Mouse (Mus musculus): ENCODE results near the gene Armc6. TPM values are rescaled to one million over a fixed set of nuclear protein-coding genes. Genes with fewer than 3 reads are reported as not detected.
A peak's percentile ranks its signal among the peaks of the same experiment; 100 is the strongest.

Armc6 gene
- polyA plus RNA-seq, 1 experiment from 2014 or later: 14.1 TPM

GRCm38 (mm10) chr8:70208130-70208529, 26.1 kb downstream of the Armc6 start:
- Histone ChIP-seq H3K4me1 (replicated peaks; ENCODE audit: insufficient read depth, low read length) (peaks cover 5% of the 10 kb centered on the region), H3K27me3 (ENCODE audit: insufficient read depth, low read length) (no peaks in the 10 kb centered on the region), H3K36me3 (ENCODE audit: insufficient read depth, low read length) (no peaks in the 10 kb centered on the region), H3K9me3 (replicated peaks; ENCODE audit: low read length) (no peaks in the 10 kb centered on the region), H3K27ac (peak overlapping the region; percentile 25; the same call in 1 of the 2 replicates), H3K4me3 (replicated peaks; ENCODE audit: low read depth, low read length) (no peak overlapping the region), H3K9ac (ENCODE audit: low read depth, low read length) (no peak overlapping the region), H3K4me2 (ENCODE audit: low read length) (no peak overlapping the region)
- TF ChIP-seq CTCF (IDR thresholded peaks at IDR 0.05; ENCODE audit: low read depth): no peak
- no peak for ATAC-seq (replicated peaks; ENCODE audit: low FRiP score, low read depth)
- WGBS: 34% methylated on average over 1 of the region's 1 CpGs
- peak; percentile 33 for DNase-seq (ENCODE audit: low spot score)

DNA sequence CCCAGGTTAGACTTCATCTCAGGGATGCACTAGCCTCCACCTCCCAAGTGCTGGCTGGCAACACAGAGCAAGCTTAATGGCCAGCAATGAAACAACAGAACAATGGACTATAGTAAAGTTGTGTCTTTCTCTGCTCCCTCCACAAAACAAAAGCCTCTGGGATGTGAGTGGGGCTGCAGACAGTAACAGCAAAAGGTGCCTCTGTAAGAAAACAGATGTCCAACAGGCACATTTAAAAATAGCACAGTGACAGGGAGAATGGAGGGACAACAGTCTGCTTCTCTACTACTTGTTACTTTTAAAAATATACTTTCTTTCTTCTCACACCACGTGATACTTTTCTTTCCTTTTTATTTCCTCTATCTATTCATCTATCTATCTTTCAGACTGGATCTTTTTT, 29.5 kb downstream of the Armc6 start:
- no peaks in the 10 kb centered on the region for H3K4me1 ChIP-seq (replicated peaks; ENCODE audit: insufficient read depth, low read length)
- no peaks in the 10 kb centered on the region for H3K27me3 ChIP-seq (ENCODE audit: insufficient read depth, low read length)
- H3K4me3 ChIP-seq (replicated peaks; ENCODE audit: low read depth, low read length): no peak overlapping the region
- 65% methylated on average over 1 of the region's 1 CpGs for WGBS
- no peaks in the 10 kb centered on the region for H3K9me3 ChIP-seq (replicated peaks; ENCODE audit: low read length)
- no peak for DNase-seq (ENCODE audit: low spot score)
- ATAC-seq (replicated peaks; ENCODE audit: low FRiP score, low read depth): no peak
- H3K4me2 ChIP-seq (ENCODE audit: low read length): no peak overlapping the region
- no peak overlapping the region for H3K9ac ChIP-seq (ENCODE audit: low read depth, low read length)
- no peak overlapping the region for H3K27ac ChIP-seq
- no peak for TF ChIP-seq CTCF (IDR thresholded peaks at IDR 0.05; ENCODE audit: low read depth)
- no peaks in the 10 kb centered on the region for H3K36me3 ChIP-seq (ENCODE audit: insufficient read depth, low read length)

DNA sequence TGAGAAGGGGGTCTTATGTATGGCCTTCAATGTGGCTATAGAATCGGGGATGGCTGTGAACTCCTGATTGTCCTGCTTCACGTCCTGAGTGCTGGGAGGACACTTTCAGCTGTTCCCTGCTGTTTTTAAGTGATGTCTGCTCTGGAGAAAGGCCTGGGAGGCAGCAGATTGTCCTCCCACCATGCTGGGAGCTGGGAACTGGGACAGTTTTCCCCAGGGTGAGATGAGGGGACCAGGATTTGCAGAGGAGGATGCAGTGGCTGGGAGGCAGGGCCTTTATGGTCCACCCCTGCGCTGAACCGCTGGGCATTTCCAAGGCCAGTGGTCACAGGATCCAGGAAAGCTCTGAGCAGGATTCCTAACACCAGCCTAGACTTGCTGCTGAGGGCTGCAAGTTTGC, 31.2 kb downstream of the Armc6 start:
- no peak for TF ChIP-seq CTCF (IDR thresholded peaks at IDR 0.05; ENCODE audit: low read depth)
- ATAC-seq (replicated peaks; ENCODE audit: low FRiP score, low read depth) (no peak), DNase-seq (ENCODE audit: low spot score) (no peak)
- Histone ChIP-seq H3K27ac (no peak overlapping the region), H3K4me2 (ENCODE audit: low read length) (no peak overlapping the region), H3K36me3 (ENCODE audit: insufficient read depth, low read length) (no peaks in the 10 kb centered on the region), H3K4me3 (replicated peaks; ENCODE audit: low read depth, low read length) (no peak overlapping the region), H3K9ac (ENCODE audit: low read depth, low read length) (no peak overlapping the region), H3K27me3 (ENCODE audit: insufficient read depth, low read length) (no peaks in the 10 kb centered on the region), H3K4me1 (replicated peaks; ENCODE audit: insufficient read depth, low read length) (no peaks in the 10 kb centered on the region), H3K9me3 (replicated peaks; ENCODE audit: low read length) (no peaks in the 10 kb centered on the region)
- 71% methylated on average over 4 of the region's 4 CpGs for WGBS

GRCm38 (mm10) chr8:70201417-70201816, 32.8 kb downstream of the Armc6 start:
- Histone ChIP-seq H3K4me3 (replicated peaks; ENCODE audit: low read depth, low read length) (no peak overlapping the region), H3K4me1 (replicated peaks; ENCODE audit: insufficient read depth, low read length) (no peaks in the 10 kb centered on the region), H3K9me3 (replicated peaks; ENCODE audit: low read length) (no peaks in the 10 kb centered on the region), H3K27me3 (ENCODE audit: insufficient read depth, low read length) (no peaks in the 10 kb centered on the region), H3K4me2 (ENCODE audit: low read length) (no peak overlapping the region), H3K27ac (no peak overlapping the region), H3K36me3 (ENCODE audit: insufficient read depth, low read length) (no peaks in the 10 kb centered on the region), H3K9ac (ENCODE audit: low read depth, low read length) (no peak overlapping the region)
- ATAC-seq (replicated peaks; ENCODE audit: low FRiP score, low read depth): no peak
- DNase-seq (ENCODE audit: low spot score): no peak
- 93% methylated on average over 3 of the region's 3 CpGs for whole genome bisulfite sequencing
- no peak for TF ChIP-seq CTCF (IDR thresholded peaks at IDR 0.05; ENCODE audit: low read depth)

DNA sequence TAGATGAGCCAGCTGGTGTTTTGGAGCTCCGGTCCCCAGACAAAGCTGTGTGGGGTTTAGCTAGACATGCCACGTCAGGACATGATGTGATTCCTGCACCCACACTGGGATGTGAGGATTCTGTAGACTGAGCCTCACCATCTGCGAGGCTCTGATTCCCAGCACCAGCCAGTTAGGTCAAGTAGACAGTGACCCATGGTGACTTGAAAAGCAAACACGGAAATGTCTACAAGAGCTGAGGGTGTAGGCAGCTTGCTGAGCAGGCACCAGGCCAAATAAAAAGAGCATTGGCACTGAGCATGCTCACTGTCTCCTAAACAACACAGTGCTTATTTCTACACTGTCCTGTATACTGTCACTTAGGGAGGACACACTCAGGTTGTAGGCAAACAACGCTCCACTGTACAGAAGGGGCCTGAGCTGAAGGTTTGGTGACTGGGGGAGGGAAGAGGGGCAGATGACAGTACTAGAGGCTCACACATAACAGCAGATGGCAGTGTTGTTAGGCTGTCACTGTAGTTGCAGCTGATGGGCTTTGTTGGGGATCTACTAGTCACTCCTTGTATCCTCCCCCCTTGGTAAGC, 34.1 kb downstream of the Armc6 start:
- peak; percentile 63 for TF ChIP-seq CTCF (IDR thresholded peaks at IDR 0.05; ENCODE audit: low read depth)
- Histone ChIP-seq H3K9me3 (replicated peaks; ENCODE audit: low read length) (no peaks in the 10 kb centered on the region), H3K9ac (ENCODE audit: low read depth, low read length) (no peak overlapping the region), H3K4me1 (replicated peaks; ENCODE audit: insufficient read depth, low read length) (no peaks in the 10 kb centered on the region), H3K36me3 (ENCODE audit: insufficient read depth, low read length) (no peaks in the 10 kb centered on the region), H3K27ac (no peak overlapping the region), H3K4me3 (replicated peaks; ENCODE audit: low read depth, low read length) (no peak overlapping the region), H3K4me2 (ENCODE audit: low read length) (no peak overlapping the region), H3K27me3 (ENCODE audit: insufficient read depth, low read length) (no peaks in the 10 kb centered on the region)
- 34% methylated on average over 5 of the region's 5 CpGs for WGBS
- DNase-seq (ENCODE audit: low spot score) (peak; percentile 56), ATAC-seq (replicated peaks; ENCODE audit: low FRiP score, low read depth) (no peak)

GRCm38 (mm10) chr8:70197603-70198002, 36.7 kb downstream of the Armc6 start:
- no peak; the same call in 1 of the 2 replicates for TF ChIP-seq CTCF (IDR thresholded peaks at IDR 0.05; ENCODE audit: low read depth)
- DNase-seq (ENCODE audit: low spot score) (no peak), ATAC-seq (replicated peaks; ENCODE audit: low FRiP score, low read depth) (no peak; the same call in 1 of the 2 replicates)
- no peaks in the 10 kb centered on the region for H3K9me3 ChIP-seq (replicated peaks; ENCODE audit: low read length)
- no peak overlapping the region for H3K27ac ChIP-seq
- no peak overlapping the region for H3K9ac ChIP-seq (ENCODE audit: low read depth, low read length)
- no peak overlapping the region for H3K4me3 ChIP-seq (replicated peaks; ENCODE audit: low read depth, low read length)
- no peak overlapping the region for H3K4me2 ChIP-seq (ENCODE audit: low read length)
- 63% methylated on average over 7 of the region's 7 CpGs for WGBS
- no peaks in the 10 kb centered on the region for H3K27me3 ChIP-seq (ENCODE audit: insufficient read depth, low read length)
- no peaks in the 10 kb centered on the region for H3K36me3 ChIP-seq (ENCODE audit: insufficient read depth, low read length)
- no peaks in the 10 kb centered on the region for H3K4me1 ChIP-seq (replicated peaks; ENCODE audit: insufficient read depth, low read length)

DNA sequence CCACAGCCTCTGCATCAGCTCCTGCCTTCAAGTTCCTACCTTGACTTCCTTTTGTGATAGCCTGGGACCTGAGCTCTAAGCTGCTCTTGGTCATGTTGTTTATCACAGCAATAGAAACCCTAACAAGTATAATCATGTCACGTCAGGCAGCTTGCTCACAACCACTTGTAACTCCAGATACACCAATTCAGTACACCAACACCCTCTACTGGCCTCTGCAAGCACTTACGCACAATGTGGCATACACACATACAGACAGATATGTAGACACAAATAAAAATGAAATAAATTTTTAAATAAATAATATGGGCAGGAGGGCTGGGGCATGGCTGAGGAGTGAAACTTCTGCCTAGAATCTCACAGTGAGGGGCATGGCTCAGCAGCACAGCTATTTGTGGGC, 38.5 kb downstream of the Armc6 start:
- no peaks in the 10 kb centered on the region for H3K36me3 ChIP-seq (ENCODE audit: insufficient read depth, low read length)
- no peaks in the 10 kb centered on the region for H3K4me1 ChIP-seq (replicated peaks; ENCODE audit: insufficient read depth, low read length)
- H3K4me3 ChIP-seq (replicated peaks; ENCODE audit: low read depth, low read length): no peak overlapping the region
- no peak for ATAC-seq (replicated peaks; ENCODE audit: low FRiP score, low read depth)
- H3K4me2 ChIP-seq (ENCODE audit: low read length): no peak overlapping the region
- H3K27ac ChIP-seq: no peak overlapping the region
- no peaks in the 10 kb centered on the region for H3K27me3 ChIP-seq (ENCODE audit: insufficient read depth, low read length)
- whole genome bisulfite sequencing: 88% methylated on average over 2 of the region's 2 CpGs
- no peak for DNase-seq (ENCODE audit: low spot score)
- no peak overlapping the region for H3K9ac ChIP-seq (ENCODE audit: low read depth, low read length)
- no peak; the same call in 1 of the 2 replicates for TF ChIP-seq CTCF (IDR thresholded peaks at IDR 0.05; ENCODE audit: low read depth)
- H3K9me3 ChIP-seq (replicated peaks; ENCODE audit: low read length): no peaks in the 10 kb centered on the region
